Mouse (Mus musculus) midbrain, embryonic 11.5 days (tissue): ENCODE results near the gene Gstt2. TPM values are rescaled to one million over a fixed set of nuclear protein-coding genes. Genes with fewer than 3 reads are reported as not detected.

Experiments used
- ATAC-seq: fragments of 200-750 bp; cut with Nextera tagmentation; 2 replicates; pipeline ENCODE4 v1.8.0; 2017; ENCODE audit warnings: moderate TSS enrichment, moderate library complexity; ENCODE audit not compliant: low FRiP score
- DNase-seq: peaks from one replicate; pipeline ENCODE4 v3.0.0; 2015; ENCODE audit warnings: low spot score; ENCODE audit errors: missing footprints
- H3K27ac ChIP-seq: fragments of 300-500 bp; sonication (generic); 2 replicates; pipeline ENCODE4 v1.5.1; 2014; ENCODE audit warnings: low read depth, low read length
- H3K27me3 ChIP-seq: fragments of 300-500 bp; sonication (generic); 2 replicates; pipeline ENCODE4 v1.6.1; 2014; ENCODE audit warnings: mild to moderate bottlenecking, low read length, moderate library complexity, mixed read lengths; ENCODE audit not compliant: control insufficient read depth, insufficient read depth
- H3K36me3 ChIP-seq: fragments of 300-500 bp; sonication (generic); 2 replicates; pipeline ENCODE4 v1.6.1; 2014; ENCODE audit warnings: mild to moderate bottlenecking, low read length, moderate library complexity, mixed read lengths; ENCODE audit not compliant: control insufficient read depth, insufficient read depth
- H3K4me1 ChIP-seq: fragments of 300-500 bp; sonication (generic); 2 replicates; pipeline ENCODE4 v1.6.1; 2014; ENCODE audit warnings: low read length; ENCODE audit not compliant: control insufficient read depth, insufficient read depth
- H3K4me2 ChIP-seq: fragments of 300-500 bp; sonication (generic); 2 replicates; pipeline ENCODE4 v1.6.1; 2014; ENCODE audit warnings: mild to moderate bottlenecking, moderate library complexity
- H3K4me3 ChIP-seq: fragments of 300-500 bp; sonication (generic); 2 replicates; pipeline ENCODE4 v1.5.1; 2014; ENCODE audit warnings: low read depth, low read length
- H3K9ac ChIP-seq: fragments of 300-500 bp; sonication (generic); 2 replicates; pipeline ENCODE4 v1.6.1; 2014; ENCODE audit warnings: low read length
- H3K9me3 ChIP-seq: fragments of 300-500 bp; sonication (generic); 2 replicates; pipeline ENCODE4 v1.6.1; 2016; ENCODE audit warnings: low read length; ENCODE audit not compliant: control insufficient read depth
- WGBS: fragments of 180-500 bp; shearing (Covaris S2); extraction: QIAGEN DNeasy Blood & Tissue Kit; methylation state at CpG from one replicate; pipeline ENCODE4 v1.1.7; 2014; 5-methylcytosine and 5-hydroxymethylcytosine counted together
- polyA plus RNA-seq: library from polyadenylated mRNA; unstranded; fragments of >200 nt; fragmentation: Nextera tagmentation; extraction: Ambion mirVana; gene quantifications from 2 replicates; pipeline ENCODE4 v1.2.1, GENCODE M21; 2014

Gene Gstt2
- polyA plus RNA-seq, 1 experiment from 2014 or later: 8.4 TPM

DNA sequence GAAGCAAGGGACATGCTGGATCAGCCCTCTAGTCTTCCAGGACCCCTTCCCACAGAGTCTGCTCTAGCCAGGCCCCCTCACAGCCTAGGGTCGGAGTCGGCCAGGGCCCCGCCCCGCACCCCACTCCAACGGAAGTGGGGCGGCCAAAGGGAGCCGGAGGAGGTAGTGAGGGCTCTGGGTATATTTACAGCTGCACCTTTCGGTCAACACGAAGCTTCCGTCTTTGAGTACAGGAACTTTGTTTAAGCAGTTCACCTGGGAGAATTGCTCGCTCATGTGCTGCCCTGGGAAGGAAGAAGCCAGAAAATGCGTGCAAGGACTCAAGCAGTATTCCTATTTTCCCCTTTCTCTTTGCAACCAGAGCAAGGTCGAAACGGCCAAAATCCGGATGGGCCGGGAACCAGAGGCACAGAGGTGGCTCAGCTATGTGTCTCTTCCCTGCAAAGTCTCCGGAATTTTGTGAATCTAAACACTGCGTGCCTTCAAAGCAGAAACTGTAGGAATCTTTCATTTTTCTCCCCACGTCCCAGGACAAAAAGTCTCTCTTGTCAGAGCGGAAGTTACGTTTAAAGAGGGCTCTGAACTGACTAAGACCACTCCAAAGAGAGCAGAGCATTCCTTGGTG is 3.7 kb downstream of the Gstt2 start:
- Histone ChIP-seq H3K36me3 (no peaks in the 10 kb centered on the region), H3K4me2 (peak overlapping the region; percentile 63), H3K9me3 (no peaks in the 10 kb centered on the region), H3K4me3 (peak overlapping the region; percentile 34; the same call in 1 of the 2 replicates), H3K27ac (no peak overlapping the region), H3K27me3 (peaks cover 8% of the 10 kb centered on the region; the same call in 1 of the 2 replicates), H3K9ac (peak overlapping the region; percentile 18; the same call in 1 of the 2 replicates), H3K4me1 (peaks cover 18% of the 10 kb centered on the region)
- 20% methylated on average over 21 of the region's 21 CpGs for WGBS
- ATAC-seq: no peak
- DNase-seq: peak; percentile 92

DNA sequence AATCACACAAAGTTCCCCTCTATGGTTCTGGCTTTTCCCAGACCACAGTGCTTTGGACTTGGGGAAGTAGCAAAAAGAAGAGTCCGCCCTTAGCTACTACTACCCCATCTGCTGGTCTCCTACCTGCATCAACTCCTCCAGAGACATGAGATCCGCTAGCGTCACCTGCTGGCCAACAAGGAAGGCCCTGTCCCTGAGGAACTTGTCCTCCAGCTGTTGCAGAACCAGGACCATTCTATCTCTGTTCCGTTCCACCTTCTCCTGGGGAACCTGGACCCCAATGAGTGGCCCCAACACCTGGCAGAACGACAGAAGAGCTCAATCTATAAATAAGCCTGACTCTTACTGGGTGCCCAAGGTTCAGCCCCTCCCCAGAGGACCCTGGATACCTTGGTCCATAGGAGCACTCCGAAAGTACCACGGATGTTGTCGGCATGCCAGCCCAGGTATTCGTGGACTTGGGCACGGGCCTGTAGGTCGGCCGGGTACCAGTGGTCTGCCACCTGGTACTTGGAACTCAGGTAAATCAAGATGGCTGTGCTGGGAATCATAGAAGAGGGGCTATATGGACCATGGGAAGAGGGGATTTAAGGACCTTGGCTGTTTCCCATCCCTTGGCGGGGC is 4.8 kb downstream of the Gstt2 start:
- H3K4me2 ChIP-seq: no peak overlapping the region
- ATAC-seq (no peak), DNase-seq (peak; percentile 75)
- peaks cover 8% of the 10 kb centered on the region; the same call in 1 of the 2 replicates for H3K27me3 ChIP-seq
- H3K9me3 ChIP-seq: no peaks in the 10 kb centered on the region
- no peak overlapping the region for H3K27ac ChIP-seq
- H3K9ac ChIP-seq: no peak overlapping the region
- no peak overlapping the region for H3K4me3 ChIP-seq
- no peaks in the 10 kb centered on the region for H3K36me3 ChIP-seq
- peaks cover 13% of the 10 kb centered on the region for H3K4me1 ChIP-seq
- WGBS: 65% methylated on average over 13 of the region's 13 CpGs

DNA sequence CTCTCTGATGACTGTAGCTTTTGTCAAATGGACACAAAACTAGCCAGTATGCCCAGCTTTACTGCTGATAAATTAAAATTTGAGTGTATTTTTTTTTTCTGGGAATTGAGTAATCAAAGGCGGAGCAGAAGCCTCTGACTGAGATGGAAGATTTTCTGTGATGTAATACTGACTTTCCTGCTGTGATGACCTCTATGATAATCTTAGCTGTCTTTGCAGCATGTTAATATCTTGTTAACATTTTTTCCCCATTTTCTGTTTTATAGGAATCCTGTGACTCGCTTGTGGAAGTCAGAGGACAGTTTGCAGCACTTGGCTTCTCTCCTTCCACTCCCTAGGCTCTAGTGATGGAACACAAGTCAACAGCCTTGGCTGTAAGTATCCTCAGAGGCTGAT is 7.0 kb downstream of the Gstt2 start:
- Histone ChIP-seq H3K36me3 (no peaks in the 10 kb centered on the region), H3K27me3 (peaks cover 7% of the 10 kb centered on the region; the same call in 1 of the 2 replicates), H3K4me1 (peaks cover 8% of the 10 kb centered on the region; the same call in 1 of the 2 replicates), H3K9me3 (no peaks in the 10 kb centered on the region), H3K27ac (no peak overlapping the region), H3K9ac (no peak overlapping the region), H3K4me3 (no peak overlapping the region), H3K4me2 (no peak overlapping the region)
- WGBS: 89% methylated on average over 2 of the region's 2 CpGs
- ATAC-seq (no peak), DNase-seq (no peak)

DNA sequence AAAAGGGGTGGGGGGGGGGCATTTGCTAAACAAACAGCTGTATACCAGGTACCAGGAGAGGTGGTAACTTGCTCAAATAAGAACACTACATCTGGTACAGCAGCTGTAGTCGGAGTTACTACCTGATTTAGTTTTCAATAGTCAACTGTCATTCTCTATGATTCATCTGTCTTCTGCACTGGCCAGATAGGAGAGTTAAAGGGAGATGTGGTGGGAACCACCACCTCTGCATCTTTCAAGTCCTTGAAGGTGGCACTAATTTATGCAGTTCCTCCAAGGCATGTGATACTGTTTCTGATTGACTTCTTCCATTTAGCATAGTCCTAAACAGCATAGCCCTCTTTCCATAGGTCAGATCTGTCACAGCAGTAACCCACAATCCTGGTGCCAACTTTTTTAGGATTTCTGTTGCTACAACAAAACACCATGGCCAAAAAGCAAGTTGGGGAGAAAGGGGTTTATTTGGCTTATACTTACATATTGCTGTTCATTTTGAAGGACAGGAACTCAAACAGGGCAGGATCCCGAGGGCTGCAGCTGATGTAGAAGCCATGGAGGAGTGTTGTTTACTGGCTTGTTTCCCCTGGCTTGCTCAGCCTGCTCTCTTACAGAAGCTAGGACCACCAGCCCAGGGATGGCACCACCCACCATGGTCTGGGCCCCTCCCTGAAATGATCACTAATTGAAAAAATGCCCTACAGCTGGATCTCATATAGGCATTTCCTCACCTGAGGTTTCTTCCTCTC is 7.5 kb downstream of the Gstt2 start:
- WGBS: 94% methylated on average over 2 of the region's 2 CpGs
- Histone ChIP-seq H3K4me3 (no peak overlapping the region), H3K4me1 (peaks cover 7% of the 10 kb centered on the region; the same call in 1 of the 2 replicates), H3K27ac (no peak overlapping the region), H3K9me3 (no peaks in the 10 kb centered on the region), H3K27me3 (peaks cover 4% of the 10 kb centered on the region; the same call in 1 of the 2 replicates), H3K36me3 (no peaks in the 10 kb centered on the region), H3K4me2 (no peak overlapping the region), H3K9ac (no peak overlapping the region)
- no peak for ATAC-seq
- no peak for DNase-seq

DNA sequence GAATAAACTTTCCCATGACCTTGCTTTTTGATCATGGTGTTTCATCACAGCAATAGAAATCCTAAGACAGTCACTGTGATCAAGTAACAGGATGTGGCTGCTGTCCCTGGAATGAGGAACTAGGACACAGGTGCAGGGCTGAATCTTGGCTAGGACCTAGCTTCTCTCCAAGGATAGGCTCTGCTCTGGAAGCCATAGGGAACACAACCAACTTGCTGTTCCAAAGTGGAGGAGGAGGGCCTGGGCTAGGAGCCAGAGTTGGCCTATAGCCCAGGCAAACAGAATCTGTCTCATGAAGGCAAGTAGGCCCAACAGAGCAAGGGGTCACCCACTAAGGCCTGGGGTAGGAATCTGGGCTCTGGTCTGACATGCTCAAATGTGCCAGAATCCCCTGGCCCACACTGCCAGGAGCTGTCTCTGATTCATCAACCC is 8.7 kb downstream of the Gstt2 start:
- Histone ChIP-seq H3K4me3 (no peak overlapping the region), H3K4me2 (no peak overlapping the region), H3K4me1 (peaks cover 2% of the 10 kb centered on the region; the same call in 1 of the 2 replicates), H3K27ac (no peak overlapping the region), H3K9ac (no peak overlapping the region), H3K36me3 (no peaks in the 10 kb centered on the region), H3K27me3 (no peaks in the 10 kb centered on the region; the same call in 1 of the 2 replicates), H3K9me3 (no peaks in the 10 kb centered on the region)
- ATAC-seq: no peak
- no peak for DNase-seq

DNA sequence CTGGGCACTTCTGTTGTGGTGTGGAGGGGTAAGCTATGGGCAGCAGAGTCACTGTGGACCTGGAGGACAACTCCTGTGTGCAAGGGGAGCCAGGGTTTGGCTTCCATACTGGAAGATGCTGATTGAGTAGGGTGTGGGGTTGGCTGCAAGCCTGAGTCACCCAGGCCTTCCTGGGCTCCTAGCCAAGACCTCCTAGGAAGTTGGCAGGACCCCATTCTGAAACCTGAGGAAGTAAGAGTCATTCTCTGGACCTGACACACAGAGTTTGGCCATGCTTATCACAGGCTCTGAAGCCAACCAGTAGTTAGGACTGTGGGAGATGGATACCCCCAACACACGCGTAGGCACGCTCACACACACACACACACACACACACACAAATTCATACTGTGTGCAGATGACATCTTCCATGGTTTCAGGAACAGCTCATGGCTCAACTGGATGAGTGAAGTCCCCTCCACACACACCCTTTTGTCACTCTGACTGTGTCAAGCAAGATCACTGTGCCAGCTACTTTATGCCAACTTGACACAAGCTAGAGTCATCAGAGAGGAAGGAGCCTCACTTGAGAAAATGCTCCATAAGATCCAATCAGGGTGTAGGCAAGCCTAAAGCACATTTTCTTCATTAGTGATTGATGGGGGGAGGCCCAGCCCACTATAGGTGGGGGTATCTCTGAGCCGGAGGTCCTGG is 9.4 kb downstream of the Gstt2 start:
- H3K4me2 ChIP-seq: no peak overlapping the region
- no peaks in the 10 kb centered on the region for H3K9me3 ChIP-seq
- no peaks in the 10 kb centered on the region for H3K4me1 ChIP-seq
- H3K36me3 ChIP-seq: no peaks in the 10 kb centered on the region
- 86% methylated on average over 4 of the region's 4 CpGs for WGBS
- no peaks in the 10 kb centered on the region for H3K27me3 ChIP-seq
- no peak overlapping the region for H3K4me3 ChIP-seq
- no peak overlapping the region for H3K9ac ChIP-seq
- DNase-seq: no peak
- no peak for ATAC-seq
- H3K27ac ChIP-seq: no peak overlapping the region

DNA sequence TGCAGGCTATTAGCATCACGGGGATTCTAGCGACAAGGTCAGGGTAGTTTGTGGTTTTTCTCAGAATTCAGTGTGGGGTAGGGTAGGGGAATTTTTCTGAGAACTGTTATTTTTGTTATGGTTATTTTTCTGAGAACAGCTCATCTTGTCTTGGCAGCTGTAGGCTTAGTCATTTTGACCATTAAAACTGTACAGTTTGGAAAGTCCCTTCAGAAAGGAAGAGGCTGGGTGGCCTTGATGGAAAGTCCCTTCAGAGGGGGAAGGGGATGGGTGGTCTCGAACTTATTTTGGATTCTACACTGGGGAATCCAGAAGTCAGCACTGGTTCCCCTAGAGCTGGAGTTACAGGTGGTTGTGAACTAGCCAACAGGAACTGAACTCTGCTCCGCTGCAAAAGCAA is 12.7 kb downstream of the Gstt2 start:
- Histone ChIP-seq H3K36me3 (no peaks in the 10 kb centered on the region), H3K27me3 (no peaks in the 10 kb centered on the region), H3K4me1 (no peaks in the 10 kb centered on the region), H3K27ac (no peak overlapping the region), H3K4me2 (no peak overlapping the region), H3K9me3 (no peaks in the 10 kb centered on the region), H3K9ac (no peak overlapping the region), H3K4me3 (no peak overlapping the region)
- no peak for ATAC-seq
- 86% methylated on average over 4 of the region's 4 CpGs for WGBS
- DNase-seq: no peak

DNA sequence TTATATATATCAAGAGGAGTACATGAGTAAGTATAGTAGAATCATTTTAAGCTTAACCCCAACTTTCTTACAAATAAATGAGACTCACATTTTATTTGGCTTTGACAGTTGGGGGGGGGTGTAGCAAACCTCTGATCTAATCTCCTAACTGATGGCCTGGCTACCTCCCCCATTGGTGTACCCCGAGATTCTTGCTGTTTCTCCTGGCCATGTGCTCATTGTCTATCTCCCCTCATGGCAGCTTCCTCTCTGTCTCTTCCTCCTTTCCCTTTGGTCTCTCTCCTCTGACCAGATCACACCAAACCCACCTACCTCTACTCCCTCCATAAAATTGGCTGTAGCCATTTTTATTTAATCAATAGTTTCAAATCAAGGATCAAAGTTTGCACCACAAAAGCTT is 13.4 kb downstream of the Gstt2 start:
- no peak overlapping the region for H3K4me3 ChIP-seq
- no peak for ATAC-seq
- no peaks in the 10 kb centered on the region for H3K4me1 ChIP-seq
- no peaks in the 10 kb centered on the region for H3K27me3 ChIP-seq
- 92% methylated on average over 1 of the region's 1 CpGs for WGBS
- no peak for DNase-seq
- H3K9ac ChIP-seq: no peak overlapping the region
- H3K4me2 ChIP-seq: no peak overlapping the region
- no peaks in the 10 kb centered on the region for H3K36me3 ChIP-seq
- no peaks in the 10 kb centered on the region for H3K9me3 ChIP-seq
- no peak overlapping the region for H3K27ac ChIP-seq
